Mouse (Mus musculus): ENCODE measurements around the gene Rundc3a.

The Rundc3a gene

GRCm38 (mm10) chr11:102448327-102448726 lies 55.1 kb downstream of the Rundc3a start:
- DNase-seq (ENCODE audit: low spot score), result no peak

- no peak for DNase-seq (ENCODE audit: low spot score)
Measured at GRCm38 (mm10) chr11:102449043-102450008, 56.1 kb downstream of the Rundc3a start.

Data from left cerebral cortex, adult 11 months (tissue).